Mouse (Mus musculus): ENCODE results near the gene Ifitm2. TPM values are rescaled to one million over a fixed set of nuclear protein-coding genes. Genes with fewer than 3 reads are reported as not detected.

Ifitm2 gene
- total and polyA plus RNA-seq, 3 experiments: 213 to 317 TPM; not detected in 1

DNA sequence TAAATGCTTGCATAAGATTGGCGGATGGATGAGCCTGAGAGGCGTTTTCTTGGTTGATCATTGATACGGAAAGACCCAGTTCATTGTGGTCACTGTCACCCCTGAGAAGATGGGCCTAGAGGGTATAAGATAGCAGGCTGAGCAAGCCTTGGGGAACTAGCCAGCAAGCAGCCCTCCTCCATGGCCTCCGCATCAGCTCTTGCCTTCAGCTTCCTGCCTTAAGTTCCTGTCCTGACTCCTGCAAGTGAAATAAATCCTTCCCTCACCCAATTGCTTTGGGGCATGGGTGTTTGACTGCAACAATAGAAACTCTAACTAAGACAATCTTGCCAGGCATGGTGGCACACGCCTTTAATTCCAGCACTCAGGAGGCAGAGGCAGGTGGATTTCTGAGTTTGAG, 4.2 kb upstream of the Ifitm2 start:
- Histone ChIP-seq H3K4me3 (ENCODE audit: control insufficient read depth in 1 of 2, insufficient read depth in 1 of 2, low read depth in 2 of 2, low read length in 2 of 2) (no peak overlapping the region), H3K9me3 (replicated peaks; ENCODE audit: insufficient read depth, low read length) (no peaks in the 10 kb centered on the region), H3K27ac (ENCODE audit: control insufficient read depth, low read depth, low read length) (no peak overlapping the region), H3K36me3 (ENCODE audit: control insufficient read depth in 1 of 2, insufficient read depth in 2 of 2, low read length in 2 of 2) (no peaks in the 10 kb centered on the region), H3K9ac (ENCODE audit: control insufficient read depth, low read depth, low read length, poor library complexity, severe bottlenecking) (no peak overlapping the region), H3K27me3 (ENCODE audit: control insufficient read depth in 1 of 2, insufficient read depth in 2 of 2, low read length in 2 of 2) (peaks cover 3 to 6% of the 10 kb centered on the region in 2 experiments), H3K79me2 (ENCODE audit: control insufficient read depth, insufficient read depth, low read length, poor library complexity) (peaks cover 6% of the 10 kb centered on the region), H3K4me1 (ENCODE audit: control insufficient read depth in 1 of 2, insufficient read depth in 2 of 2, low read length in 2 of 2) (peaks cover 0 to 7% of the 10 kb centered on the region in 2 experiments; a peak in 1 of 4 replicates)
- DNase-seq (ENCODE audit: low read depth, low spot score): no peak
- TF ChIP-seq MAZ (IDR thresholded peaks at IDR 0.05; ENCODE audit: low read depth, low read length): no peak
- no peak for TF ChIP-seq JUND (IDR thresholded peaks at IDR 0.05; ENCODE audit: low read depth, low read length)
- no peak for TF ChIP-seq ZKSCAN1 (IDR thresholded peaks at IDR 0.05; ENCODE audit: low read depth, low read length)
- no peak for TF ChIP-seq SIN3A (IDR thresholded peaks at IDR 0.05; ENCODE audit: low read length)
- no peak for TF ChIP-seq ELF1 (IDR thresholded peaks at IDR 0.05; ENCODE audit: low read depth, low read length)
- TF ChIP-seq KAT2A (conservative IDR thresholded peaks at IDR 0.05; ENCODE audit: low read depth, low read length): no peak
- TF ChIP-seq EP300 (IDR thresholded peaks at IDR 0.05; ENCODE audit: low read depth in 1 of 2, low read length in 2 of 2): no peak
- TF ChIP-seq POLR2A (IDR thresholded peaks at IDR 0.05; ENCODE audit: control insufficient read depth in 1 of 2, insufficient read depth in 1 of 2, low read depth in 1 of 2, low read length in 2 of 2, poor library complexity in 1 of 2): no peak
- no peak for TF ChIP-seq GATA1 (IDR thresholded peaks at IDR 0.05; ENCODE audit: low read depth, low read length)
- no peak for TF ChIP-seq POLR2AphosphoS5 (IDR thresholded peaks at IDR 0.05; ENCODE audit: borderline replicate concordance, low read depth, low read length)
- TF ChIP-seq ZMIZ1 (IDR thresholded peaks at IDR 0.05; ENCODE audit: low read depth, low read length): no peak
- TF ChIP-seq MXI1 (IDR thresholded peaks at IDR 0.05; ENCODE audit: low read depth, low read length): no peak
- TF ChIP-seq MYB (IDR thresholded peaks at IDR 0.05; ENCODE audit: low read depth, low read length): no peak
- no peak for TF ChIP-seq TAL1 (IDR thresholded peaks at IDR 0.05; ENCODE audit: low read length)
- TF ChIP-seq TBP (IDR thresholded peaks at IDR 0.05; ENCODE audit: low read depth, low read length): no peak
- no peak for TF ChIP-seq GABPA (IDR thresholded peaks at IDR 0.05; ENCODE audit: low read depth, low read length)
- TF ChIP-seq POLR2AphosphoS2 (IDR thresholded peaks at IDR 0.05; ENCODE audit: low read length): no peak

DNA sequence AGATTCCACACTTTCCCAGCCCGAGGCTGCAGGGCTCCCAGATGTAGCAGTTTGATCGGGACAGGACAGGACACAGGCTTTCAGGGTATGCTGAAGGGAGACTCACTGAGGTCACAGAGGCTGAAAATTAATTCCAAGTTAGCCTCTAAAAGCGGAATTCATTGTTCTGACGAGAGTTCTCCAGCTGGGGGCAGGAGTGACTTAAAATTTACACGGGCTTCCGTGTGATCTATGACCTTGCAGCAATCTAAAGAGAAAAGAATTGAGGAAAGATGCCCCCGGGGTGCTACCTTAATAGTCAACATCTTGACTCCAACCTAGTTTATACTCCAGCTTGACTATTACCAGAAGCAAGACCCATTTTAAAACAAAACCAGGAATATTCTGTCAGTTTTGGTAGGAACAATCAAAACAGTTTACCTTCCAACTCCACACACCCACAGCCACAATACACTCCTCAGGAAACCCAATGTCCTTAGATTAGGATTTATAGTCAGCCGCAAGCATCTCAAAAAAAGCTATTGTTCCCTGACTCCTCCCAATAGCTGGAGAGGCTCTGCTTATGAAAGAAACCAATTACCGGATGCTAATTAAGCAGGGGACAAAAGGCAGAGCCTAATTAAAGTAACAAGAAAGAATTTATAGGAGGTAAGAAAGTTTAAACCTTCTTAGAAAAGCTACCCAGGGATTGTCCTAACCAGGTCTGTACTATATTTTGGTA, 3.6 kb upstream of the Ifitm2 start:
- peak in 2 of 3 experiments; percentile 27 to 57; a peak in 3 of 6 replicates for TF ChIP-seq CTCF (IDR thresholded peaks at IDR 0.05 in 2 of 3, conservative IDR thresholded peaks at IDR 0.05 in 1 of 3; ENCODE audit: control insufficient read depth in 1 of 3, insufficient read depth in 1 of 3, low read depth in 2 of 3, low read length in 3 of 3, poor library complexity in 1 of 3, severe bottlenecking in 1 of 3)
- no peak for TF ChIP-seq ZKSCAN1 (IDR thresholded peaks at IDR 0.05; ENCODE audit: low read depth, low read length)
- TF ChIP-seq SMC3 (IDR thresholded peaks at IDR 0.05; ENCODE audit: low read depth, low read length): peak; percentile 63
- peak; percentile 63 for TF ChIP-seq RAD21 (IDR thresholded peaks at IDR 0.05; ENCODE audit: low read depth, low read length)
- TF ChIP-seq ZC3H11A (IDR thresholded peaks at IDR 0.05; ENCODE audit: low read depth, low read length): peak; percentile 32
- TF ChIP-seq GATA1 (IDR thresholded peaks at IDR 0.05; ENCODE audit: low read depth, low read length): no peak
- no peak for TF ChIP-seq MXI1 (IDR thresholded peaks at IDR 0.05; ENCODE audit: low read depth, low read length)
- no peak for TF ChIP-seq POLR2A (IDR thresholded peaks at IDR 0.05; ENCODE audit: control insufficient read depth in 1 of 2, insufficient read depth in 1 of 2, low read depth in 1 of 2, low read length in 2 of 2, poor library complexity in 1 of 2)
- no peak for DNase-seq (ENCODE audit: low read depth, low spot score)
- peaks cover 0 to 10% of the 10 kb centered on the region in 2 experiments; a peak in 2 of 4 replicates for H3K4me1 ChIP-seq (ENCODE audit: control insufficient read depth in 1 of 2, insufficient read depth in 2 of 2, low read length in 2 of 2)
- H3K4me3 ChIP-seq (ENCODE audit: control insufficient read depth in 1 of 2, insufficient read depth in 1 of 2, low read depth in 2 of 2, low read length in 2 of 2): no peak overlapping the region
- H3K27me3 ChIP-seq (ENCODE audit: control insufficient read depth in 1 of 2, insufficient read depth in 2 of 2, low read length in 2 of 2): peaks cover 0 to 6% of the 10 kb centered on the region in 2 experiments; a peak in 3 of 4 replicates
- H3K27ac ChIP-seq (ENCODE audit: control insufficient read depth, low read depth, low read length): no peak overlapping the region
- no peaks in the 10 kb centered on the region for H3K9me3 ChIP-seq (replicated peaks; ENCODE audit: insufficient read depth, low read length)
- H3K36me3 ChIP-seq (ENCODE audit: control insufficient read depth in 1 of 2, insufficient read depth in 2 of 2, low read length in 2 of 2): peaks cover 0 to 2% of the 10 kb centered on the region in 2 experiments; a peak in 1 of 4 replicates
- H3K79me2 ChIP-seq (ENCODE audit: control insufficient read depth, insufficient read depth, low read length, poor library complexity): peaks cover 13% of the 10 kb centered on the region
- H3K9ac ChIP-seq (ENCODE audit: control insufficient read depth, low read depth, low read length, poor library complexity, severe bottlenecking): no peak overlapping the region
